Mouse (Mus musculus) urinary bladder, adult 18-20 months (tissue): ENCODE measurements around the gene Tmem207.
"Not testable (repeated sequence)": the region's sequence is repeated elsewhere in the genome, so short reads cannot be mapped to it uniquely, and the experiment has no call there.

Experiments used
- DNase-seq, 2 experiments: peaks; one replicate each; pipeline ENCODE4 v3.0.0; 2022; ENCODE audit warnings: low spot score in 2 of 2, mixed read lengths in 2 of 2

Gene Tmem207

DNA sequence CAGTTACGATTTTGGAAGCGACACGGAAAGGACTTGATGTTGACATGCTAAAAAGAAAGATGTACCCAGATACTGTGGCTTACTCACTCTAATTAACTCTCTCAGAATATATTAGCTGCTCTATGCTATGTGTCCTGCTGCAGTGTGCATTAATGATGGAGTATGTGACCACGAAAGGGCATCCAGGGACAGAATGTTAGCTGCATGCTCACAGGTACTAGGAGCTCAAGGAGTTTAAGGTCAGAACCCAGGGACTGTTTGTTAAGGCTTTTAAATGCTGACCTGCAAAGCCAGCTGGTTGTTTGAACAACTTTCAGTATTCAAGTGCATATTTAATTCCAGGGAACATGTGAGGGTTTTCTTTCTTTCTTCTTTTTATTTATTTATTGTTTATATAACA lies at the start of gene Tmem207:
Gene Tmem207 (minus strand): TSS at position 101 of the 400 bp plus-strand sequence.
- DNase-seq, result no peak

DNA sequence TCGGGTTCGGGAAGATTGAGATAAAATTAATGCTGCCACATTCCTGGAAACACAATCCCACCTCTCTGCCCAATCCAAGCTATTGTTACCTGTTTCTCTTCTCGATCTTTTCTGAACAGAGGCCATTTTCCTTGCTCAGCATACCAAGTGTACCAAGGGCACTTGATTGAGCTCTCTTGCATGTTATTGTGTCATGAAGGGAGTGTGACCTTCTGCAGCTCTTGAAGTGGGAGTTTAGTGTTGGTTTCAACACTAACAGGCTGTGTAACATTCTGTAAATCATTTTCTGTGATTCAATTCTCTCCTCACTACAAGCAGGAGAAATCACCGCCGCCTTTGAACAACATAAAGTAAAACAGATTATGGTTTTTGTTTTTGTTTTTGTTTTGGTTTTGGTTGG lies 47.6 kb upstream of the Tmem207 start:
- no peak for DNase-seq

DNA sequence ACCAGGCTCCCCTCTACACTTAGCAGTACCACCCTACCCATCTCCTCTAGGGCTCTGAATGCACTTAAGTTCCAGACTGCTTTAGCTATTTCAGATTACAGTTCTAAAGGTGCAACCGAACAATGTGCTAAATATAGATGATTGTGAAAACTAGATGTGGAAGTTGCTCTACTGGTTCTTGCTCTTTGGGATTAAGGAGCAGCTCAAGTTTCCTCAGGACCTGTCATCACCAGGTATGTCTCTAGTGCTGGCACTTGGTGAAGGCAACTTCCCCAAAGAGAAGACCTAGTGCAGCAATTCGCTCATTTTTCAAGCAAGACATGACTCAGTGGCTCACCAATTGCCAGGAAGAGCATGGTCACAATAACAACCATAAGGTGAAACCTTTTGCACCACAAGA lies 45.3 kb upstream of the Tmem207 start:
- no peak for DNase-seq

DNA sequence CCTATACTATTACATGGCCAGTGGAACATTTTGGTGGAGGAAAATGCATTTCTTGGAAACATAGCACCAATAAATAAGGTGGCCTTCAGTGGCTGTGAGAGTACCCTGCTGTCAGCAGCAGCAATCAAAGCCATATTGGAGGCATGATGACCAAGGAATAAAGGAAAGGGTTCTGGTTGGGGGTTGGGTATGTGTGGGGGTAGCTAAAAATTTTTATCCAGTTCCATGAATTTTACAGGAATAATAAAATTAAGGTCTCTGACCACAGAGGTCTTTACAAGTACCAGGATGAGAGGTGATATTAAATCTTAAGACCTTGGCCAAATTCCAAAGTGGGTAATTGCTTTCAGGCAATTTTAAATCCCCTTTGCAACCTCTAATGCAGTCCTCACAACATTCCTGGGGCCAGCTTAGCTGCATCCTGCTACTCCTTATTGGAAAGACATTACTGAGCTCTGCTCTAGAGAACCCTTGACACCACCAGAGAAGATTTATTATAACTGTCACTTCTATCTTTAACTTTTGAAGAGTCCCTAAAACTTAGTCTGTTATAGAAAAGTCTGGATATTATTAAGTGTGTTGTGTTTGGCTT lies 42.9 kb upstream of the Tmem207 start:
- no peak for DNase-seq

DNA sequence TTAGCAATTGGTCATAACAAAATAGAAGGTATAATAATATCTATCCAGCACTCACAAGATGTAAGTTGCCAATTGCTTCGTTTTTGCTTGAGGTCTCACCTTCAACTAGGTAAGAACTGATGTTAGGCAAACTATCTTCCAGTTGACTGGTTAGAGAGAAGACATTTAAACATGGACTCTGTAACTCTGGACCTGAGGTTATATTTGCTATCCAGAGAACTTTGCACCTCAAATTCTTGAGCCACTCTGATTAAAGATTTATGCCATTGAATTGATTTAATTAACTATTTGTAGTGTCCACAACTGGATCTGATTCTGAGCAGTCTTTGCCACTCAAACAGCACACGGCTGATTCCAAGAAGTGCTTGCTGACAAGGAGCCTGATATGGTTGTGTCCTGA lies 36.2 kb upstream of the Tmem207 start:
- no peak for DNase-seq

DNA sequence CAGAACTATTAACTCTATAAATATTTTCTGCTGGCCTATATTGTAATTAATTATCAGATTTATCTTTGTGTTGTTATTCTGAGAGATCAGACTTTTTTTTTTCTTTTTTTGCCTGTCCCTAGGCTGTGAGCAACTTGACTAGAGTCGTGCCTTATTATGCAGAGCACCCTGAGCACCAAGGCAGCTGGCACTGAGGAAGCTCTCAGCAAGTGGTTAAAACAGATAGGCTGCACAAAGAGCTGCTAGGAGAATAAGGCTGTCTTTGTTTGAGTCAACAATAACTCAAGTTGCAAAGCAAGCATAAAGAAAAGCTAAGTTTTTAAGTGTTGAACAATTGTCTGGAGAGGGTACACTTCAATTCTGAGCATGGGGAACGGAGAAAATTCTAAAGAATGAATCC lies 35.2 kb upstream of the Tmem207 start:
- DNase-seq, result no peak

DNA sequence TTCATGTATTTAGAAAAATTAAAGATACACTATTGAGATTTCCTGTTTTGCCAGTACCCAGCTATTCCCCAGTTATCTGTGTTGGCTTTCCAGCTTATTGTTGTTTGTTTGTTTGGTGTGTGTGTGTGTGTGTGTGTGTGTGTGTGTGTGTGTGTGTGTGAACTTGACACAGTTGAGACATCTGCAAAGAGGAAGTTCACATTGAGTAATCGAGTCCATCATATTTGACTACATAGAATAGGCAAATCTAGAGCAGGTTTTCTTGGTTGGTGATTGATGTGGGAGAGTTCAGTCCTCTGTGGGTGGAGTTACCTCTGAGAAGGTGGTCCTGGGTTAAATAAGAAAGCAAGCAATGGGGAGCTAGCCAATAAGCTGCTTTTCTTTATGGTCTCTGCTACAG lies 32.2 kb upstream of the Tmem207 start:
- DNase-seq, result no peak

DNA sequence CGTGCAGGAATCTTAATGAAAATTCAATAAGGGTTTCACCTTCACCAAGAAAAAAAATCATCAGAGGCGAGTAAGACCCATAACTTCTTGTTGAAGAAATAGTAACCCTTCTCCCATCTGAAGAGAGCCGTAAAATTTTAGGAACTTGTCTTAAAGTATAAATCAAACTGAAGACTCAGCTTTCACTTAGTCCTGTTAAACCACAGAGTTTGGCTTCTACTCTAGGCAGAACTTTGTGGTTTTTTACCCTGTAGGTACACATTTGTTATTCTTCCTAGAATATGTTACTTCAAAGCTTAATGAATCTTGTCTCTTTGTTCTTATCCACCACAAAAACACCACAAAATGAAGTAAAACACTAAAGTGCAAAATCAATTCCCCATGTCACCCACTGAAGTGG lies 25.7 kb upstream of the Tmem207 start:
- no peak for DNase-seq

DNA sequence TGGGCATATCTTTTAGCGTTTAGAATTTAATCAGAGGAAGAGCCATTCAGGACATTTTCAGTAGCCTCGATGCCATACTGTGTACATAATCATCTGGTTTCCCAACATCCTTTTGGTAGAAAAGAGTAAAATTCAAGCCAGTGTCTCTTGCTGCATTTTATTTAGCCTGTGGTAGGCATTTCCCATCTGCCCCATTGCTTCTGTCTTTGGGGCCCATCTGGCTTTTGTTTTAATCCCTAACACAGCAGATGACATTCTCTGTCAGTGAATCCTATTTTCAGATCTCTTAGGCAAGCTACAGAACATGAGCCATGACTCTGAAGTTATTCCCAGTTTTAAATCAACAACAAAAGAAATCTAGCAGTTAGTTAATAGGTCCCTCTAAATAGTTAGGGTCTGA lies 22.7 kb upstream of the Tmem207 start:
- DNase-seq, result no peak

DNA sequence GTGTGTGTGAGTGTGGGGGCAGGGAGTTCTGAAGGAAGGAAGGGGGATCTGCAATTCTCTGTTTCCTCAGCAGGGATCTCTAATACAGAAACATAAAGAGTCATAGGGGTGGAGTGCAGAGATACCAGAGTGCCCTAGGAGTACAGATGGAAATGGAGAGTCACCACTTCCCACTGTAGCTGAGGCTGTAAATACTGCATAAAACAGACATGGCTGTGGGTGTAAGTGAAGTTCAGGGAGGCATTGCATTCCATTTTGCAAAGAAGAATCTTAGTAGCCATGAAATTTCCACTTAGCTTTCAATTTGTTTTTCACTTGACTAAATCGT lies 20.3 kb upstream of the Tmem207 start:
- no peak for DNase-seq

DNA sequence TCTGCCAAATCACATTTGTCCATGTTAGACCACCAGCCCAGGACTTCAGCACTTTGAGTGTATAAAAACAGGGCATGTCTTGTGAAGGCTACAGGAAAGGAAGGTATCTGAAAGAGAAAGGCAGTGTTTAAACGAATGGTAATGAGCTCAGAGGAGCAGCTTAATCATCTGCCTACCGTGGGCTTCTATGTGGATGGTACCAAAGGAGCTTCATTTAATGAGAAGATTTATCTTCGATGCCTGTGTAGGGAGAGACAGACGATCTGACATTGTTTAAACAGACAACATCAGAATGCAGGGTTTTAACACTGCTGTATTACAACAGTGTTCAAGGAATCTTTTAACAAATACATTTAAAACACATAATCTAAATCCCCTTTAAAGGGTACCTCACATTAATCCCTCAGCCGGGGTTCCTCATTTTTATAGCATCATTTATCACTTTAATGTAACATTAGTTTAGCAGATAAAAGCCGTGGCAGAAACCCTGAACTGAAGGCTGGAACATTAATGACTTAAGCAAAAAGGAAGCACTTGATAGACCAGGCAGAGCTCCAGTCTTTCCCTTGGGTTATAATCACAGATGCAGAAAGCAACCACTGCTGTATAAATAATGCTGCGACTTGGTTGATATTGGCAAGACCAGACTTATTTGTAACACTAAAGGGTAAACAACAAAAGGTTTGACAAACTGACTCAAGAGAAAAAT lies 19.8 kb upstream of the Tmem207 start:
- no peak for DNase-seq

DNA sequence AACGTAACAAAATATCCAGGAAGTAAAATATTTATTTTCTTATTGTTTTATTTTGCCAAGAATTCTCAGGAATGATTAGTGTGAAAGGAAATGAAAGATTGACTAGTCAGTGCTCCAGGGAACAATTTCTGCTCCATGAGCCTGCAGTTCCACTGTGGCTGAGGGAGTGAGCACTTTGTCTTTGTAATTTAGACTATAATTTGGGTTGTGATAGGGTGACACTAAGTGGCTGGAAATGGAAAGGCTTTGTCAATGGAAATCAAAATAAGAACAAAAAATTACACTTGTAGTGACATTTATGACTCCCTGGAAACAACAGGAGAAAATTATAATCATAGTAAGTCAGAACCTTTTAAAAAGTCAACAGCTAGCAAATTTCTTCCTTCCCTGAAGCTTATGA lies 5.7 kb upstream of the Tmem207 start:
- no peak for DNase-seq

DNA sequence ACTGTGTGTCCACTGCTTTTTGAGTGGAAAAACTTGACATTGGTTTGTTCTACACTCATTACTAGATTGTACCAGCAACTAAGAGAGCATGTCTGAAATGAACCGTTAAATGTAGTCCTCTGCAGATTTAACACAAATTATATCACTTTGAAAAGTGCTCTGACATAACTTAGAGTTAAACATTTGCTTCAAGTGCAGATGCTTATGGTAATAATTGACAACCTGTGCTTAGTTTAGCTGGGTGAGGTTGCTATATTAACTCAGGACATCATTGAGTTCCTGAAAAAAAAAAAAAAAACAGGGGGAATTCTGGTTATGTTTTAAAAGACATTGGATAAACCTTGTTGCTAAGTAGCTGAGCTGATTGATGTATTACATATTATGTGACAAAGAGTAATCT lies 3.9 kb upstream of the Tmem207 start:
- no peak for DNase-seq

DNA sequence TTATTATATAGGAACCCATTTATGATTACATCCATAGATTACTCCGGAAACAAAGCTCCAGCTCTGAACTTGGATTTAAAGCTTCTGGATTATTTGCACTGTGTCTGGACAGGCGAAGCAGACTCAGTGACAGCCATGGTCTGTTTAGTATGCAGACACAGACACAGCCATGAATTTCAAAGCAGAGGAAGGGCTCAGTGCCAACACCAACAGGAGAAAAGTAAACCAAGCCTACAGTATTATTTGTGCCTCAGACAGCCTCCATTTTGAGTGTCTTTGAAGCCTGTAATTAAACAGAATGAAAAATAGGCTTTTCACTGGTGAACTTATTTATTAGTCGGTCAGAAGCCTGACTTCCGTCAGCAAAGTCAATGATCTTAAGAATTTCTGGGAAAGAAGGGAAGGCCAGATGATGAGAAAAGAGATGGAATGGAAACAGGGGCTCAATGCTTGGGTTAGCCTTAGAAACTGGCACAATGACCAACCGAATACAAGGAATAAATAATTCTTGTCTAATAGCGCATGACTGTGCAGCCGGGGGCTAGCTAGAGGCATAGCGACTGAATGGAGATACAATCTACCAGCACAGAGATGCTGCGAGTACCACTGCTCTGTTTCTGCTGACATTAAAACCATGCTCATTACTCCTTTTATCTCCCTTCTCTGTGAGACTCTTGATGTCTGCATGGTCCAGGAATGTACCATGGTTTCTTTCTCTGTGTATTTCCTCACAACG lies 1.5 kb upstream of the Tmem207 start:
- no peak for DNase-seq

DNA sequence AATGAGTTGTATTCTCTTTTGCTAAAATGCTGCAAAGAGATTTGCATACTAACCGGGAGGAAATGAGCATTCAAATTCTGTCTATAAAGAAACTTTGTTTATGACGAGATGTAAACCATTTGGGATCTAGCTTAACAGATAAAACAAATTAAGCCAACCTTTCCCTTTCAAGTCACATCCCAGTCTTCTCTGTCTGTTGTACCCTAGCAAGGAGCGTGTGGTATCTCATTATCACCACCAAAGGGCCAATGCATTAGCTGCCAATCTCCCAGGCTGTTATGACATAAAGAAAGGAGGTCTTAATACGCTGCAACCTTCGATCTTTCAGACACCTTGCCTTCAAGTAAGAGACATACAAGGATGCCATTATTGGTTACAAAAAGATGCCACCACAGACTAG lies 737 bp downstream of the Tmem207 start:
- DNase-seq, result no peak

DNA sequence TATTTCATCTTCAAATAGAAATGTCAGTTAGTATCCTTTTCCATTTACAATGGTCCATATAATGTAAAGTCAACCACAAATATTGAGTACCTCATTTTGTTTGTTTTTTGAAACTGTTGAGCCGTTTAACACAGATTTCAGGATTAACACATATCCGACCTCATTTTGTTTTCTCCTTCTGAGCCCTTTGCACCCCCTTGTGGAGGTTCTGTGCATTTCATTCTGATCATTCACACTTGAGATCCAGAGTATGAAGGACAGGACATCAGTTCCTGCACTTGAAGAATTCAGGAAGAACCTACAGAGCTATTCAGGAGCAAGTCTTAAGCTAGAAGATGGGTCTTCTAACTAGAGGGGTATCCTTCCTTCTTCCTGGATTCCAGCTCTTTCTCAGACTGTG lies 7.0 kb downstream of the Tmem207 start:
- no peak for DNase-seq

DNA sequence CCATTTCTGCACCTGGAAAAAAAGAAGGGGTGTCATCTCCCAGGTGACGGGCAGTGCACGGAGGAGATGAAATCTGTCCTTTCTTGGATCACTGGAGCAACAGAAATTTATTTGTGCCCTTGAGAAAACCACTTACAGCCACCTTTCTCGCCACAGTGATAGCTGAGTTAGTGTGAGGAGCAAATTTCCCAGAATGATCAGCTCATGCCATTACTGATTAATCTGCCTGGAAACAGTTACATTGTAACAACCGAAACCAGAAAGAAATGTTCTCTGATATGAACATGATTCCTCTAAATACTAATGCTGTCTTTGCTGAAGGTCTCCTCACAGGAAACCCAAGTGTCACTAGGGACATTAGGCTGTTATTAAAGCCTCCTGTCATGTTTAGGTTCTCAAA lies 21.6 kb downstream of the Tmem207 start:
- DNase-seq, result no peak

DNA sequence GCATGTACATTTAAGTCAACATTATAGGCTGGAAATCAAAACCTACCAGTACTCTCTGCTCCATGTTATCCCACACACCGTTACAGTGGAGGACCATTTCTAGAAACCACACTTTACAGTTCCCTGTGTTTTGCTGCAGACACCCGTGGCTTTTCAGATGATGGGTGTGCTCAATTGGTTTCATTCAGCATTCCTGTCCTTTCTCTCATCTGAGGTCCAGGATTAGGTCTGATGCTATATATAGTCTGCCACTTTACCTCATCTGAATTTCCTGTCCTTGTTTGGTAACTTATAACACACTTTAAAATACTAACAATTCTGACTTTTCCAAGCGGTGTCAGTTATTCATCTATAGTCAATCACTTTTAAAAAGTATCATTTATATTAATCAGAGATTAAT lies 25.8 kb downstream of the Tmem207 start:
- DNase-seq, result no peak

DNA sequence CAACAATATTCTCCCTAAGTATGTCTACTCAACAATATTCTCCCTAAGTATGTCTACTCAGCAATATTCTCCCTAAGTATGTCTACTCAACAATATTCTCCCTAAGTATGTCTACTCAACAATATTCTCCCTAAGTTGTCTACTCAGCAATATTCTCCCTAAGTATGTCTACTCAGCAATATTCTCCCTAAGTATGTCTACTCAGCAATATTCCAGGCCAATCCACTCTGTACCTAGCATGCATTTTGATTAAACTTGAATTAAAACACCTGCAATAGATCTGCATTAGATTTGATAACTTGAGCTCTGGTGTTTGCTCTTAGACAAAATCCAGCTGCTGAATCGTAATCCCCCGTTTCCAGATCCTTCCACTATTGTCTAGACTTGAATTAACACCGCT lies 26.9 kb downstream of the Tmem207 start:
- not testable (repeated sequence) for DNase-seq

DNA sequence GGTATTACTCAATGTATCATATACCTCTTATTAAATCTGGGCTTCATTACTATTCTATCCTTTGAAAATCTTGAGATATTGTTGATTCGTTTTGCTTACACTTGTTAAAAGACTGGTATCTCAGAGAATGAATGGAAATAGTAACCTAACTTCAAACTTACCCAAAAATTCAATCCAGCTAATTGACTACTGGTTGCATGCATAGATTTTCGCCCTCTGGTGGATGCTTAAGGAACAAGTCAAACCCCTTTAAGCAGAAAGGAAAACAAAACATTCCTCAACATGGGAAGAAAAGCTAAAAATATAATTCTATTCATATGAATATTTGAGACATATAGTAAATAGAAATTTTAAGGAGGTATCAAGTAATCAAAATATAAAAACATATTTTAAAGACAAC lies 30.8 kb downstream of the Tmem207 start:
- no peak for DNase-seq

DNA sequence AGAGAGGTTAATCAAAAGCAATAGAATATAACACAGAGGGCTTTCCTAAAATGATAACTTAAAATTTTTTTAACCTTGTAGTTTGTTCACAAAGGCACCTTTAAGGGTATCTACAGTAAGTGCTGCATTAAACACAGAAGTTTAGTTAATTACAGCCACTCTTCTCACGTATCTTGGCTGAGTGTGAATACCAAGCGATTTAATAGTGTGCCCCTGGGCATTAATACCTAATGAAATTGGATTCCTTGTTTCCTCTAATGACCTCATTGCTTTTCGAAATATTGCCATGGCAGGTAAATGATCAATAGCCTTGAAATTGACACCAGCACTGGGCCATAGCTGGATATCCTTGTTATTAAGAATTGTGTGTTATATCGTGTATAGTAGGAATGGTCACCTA lies 55.3 kb downstream of the Tmem207 start:
- no peak for DNase-seq

DNA sequence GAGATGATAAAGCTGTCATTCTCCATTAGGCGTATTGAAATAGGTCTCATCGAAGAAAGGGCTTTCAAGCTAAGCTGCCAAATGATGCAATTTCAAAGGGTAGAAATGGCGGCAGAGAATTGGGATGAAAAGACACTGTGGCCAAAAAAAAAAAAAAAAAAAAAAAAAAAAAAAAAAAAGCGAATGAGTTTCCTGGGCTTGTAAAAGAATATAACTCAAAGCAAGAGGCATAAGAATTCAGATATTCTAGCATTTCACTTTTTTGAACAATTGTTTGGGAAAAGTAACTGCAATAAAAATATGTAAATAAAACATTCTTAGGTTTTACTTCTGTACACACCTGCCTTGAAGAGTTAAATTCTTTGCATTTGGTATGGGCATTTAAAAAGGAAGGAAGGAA lies 60.0 kb downstream of the Tmem207 start:
- no peak for DNase-seq

DNA sequence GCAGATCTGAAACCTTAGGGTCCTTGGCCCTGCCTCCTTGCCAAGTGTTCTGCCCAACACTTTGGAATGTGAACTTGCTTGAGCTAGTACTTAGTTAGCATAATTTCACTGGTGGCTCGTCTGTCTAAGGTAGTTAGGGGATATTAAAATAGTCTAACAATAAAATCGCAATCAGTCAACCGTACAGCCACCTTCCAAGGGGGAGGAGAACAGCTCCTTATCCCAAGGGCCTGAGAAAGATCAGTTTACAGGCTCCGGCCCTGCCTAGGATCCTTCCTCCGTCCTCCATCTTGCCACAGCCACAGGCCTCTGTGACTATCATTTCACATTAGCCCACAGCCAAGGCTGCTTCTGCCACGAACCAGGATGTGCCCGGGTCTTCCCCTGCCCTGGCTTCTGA lies 63.7 kb downstream of the Tmem207 start, which contains the start of gene Cldn16:
Gene Cldn16 (plus strand): TSS at position 301 of the 400 bp plus-strand sequence.
- DNase-seq, result no peak
